Mouse (Mus musculus) B cell, adult (primary cell): ENCODE measurements around the gene Gdf3. TPM values are rescaled to one million over a fixed set of nuclear protein-coding genes. Genes with fewer than 3 reads are reported as not detected.

Experiments used
- total RNA-seq: library from RNA; stranded (reverse); gene quantifications from 4 replicates; pipeline ENCODE4 v1.2.4, GENCODE M21; 2023; ENCODE audit not compliant: inconsistent age

The Gdf3 gene
- total RNA-seq, result not detected in 4 replicates

DNA sequence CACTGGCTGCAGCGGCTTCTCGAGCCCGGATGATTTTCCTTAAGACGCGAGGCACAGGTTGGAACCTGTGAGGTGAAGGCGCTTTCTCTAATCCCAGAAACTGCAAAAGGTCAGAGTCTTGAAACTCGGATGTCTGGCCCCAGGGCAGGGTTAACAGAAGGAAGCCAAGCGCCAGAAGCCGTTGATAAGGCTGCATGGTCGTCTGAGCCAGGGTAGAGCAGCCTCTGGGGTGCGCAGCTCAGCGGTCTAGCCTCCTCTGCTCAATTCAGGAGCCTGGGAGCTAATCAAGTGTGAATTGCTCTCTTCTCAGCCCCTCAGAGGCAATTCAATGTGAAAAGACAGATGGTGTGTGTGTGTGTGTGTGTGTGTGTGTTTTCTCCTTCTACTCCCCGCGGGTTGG is at the start of gene Gdf3:
Gdf3 (minus strand) TSS at position 317 of the 400 bp plus-strand sequence.

GRCm38 (mm10) chr6:122626110-122626509 is 16.2 kb upstream of the Gdf3 start, which contains the start of gene Dppa3:
TSS of gene Dppa3 (plus strand) at chr6:122626410.

GRCm38 (mm10) chr6:122602242-122602991 is 7.5 kb downstream of the Gdf3 start, which contains the start of gene Apobec1:
TSS of gene Apobec1 (minus strand) at chr6:122602444.

Other genes with a start within 250 kb of the Gdf3 start
- gene Rimklb, start 111.3 kb downstream of the Gdf3 start, total RNA-seq, result not detected in 4 replicates
- not detected in 4 replicates for gene Mfap5, start 104.2 kb downstream of the Gdf3 start, total RNA-seq
- 1.3 to 2.0 TPM (median 1.6 TPM) in 4 replicates for gene Aicda, start 56.3 kb downstream of the Gdf3 start, total RNA-seq
- 87.4 to 98.8 TPM (median 91.9 TPM) in 4 replicates for gene Apobec1, start 7.6 kb downstream of the Gdf3 start, total RNA-seq
- 0.81 TPM in 1 of 4 replicates, not detected in the others for gene Dppa3, start 16.3 kb upstream of the Gdf3 start, total RNA-seq
- gene Nanog, start 97.4 kb upstream of the Gdf3 start, total RNA-seq, result not detected in 4 replicates
- 40.7 to 45.9 TPM (median 42.3 TPM) in 4 replicates for gene Slc2a3, start 191.6 kb upstream of the Gdf3 start, total RNA-seq
- 46.0 to 56.6 TPM (median 53.8 TPM) in 4 replicates for gene Foxj2, start 209.8 kb upstream of the Gdf3 start, total RNA-seq
- 0.12 TPM in 1 of 4 replicates, not detected in the others for gene C3ar1, start 246.1 kb upstream of the Gdf3 start, total RNA-seq